Mouse (Mus musculus) intestine, embryonic 16.5 days (tissue): Measurements from ENCODE around the gene Zbtb14. TPM values are rescaled to one million over a fixed set of nuclear protein-coding genes. Genes with fewer than 3 reads are reported as not detected.
A peak's percentile ranks its signal among the peaks of the same experiment; 100 is the strongest.

Source experiments
- ATAC-seq: fragments of 200-750 bp; cut with Nextera tagmentation; 2 replicates; pipeline ENCODE4 v1.8.0; 2017; ENCODE audit warnings: moderate TSS enrichment, moderate library complexity
- H3K27ac ChIP-seq: fragments of 300-500 bp; sonication (generic); 2 replicates; pipeline ENCODE4 v1.5.1; 2014; ENCODE audit warnings: mild to moderate bottlenecking, low read length
- H3K27me3 ChIP-seq: fragments of 300-500 bp; sonication (generic); replicated peaks from 2 replicates; pipeline ENCODE4 v1.6.1; 2014; ENCODE audit warnings: low read length, control low read depth, mixed read lengths; ENCODE audit not compliant: control insufficient read depth, insufficient read depth
- H3K36me3 ChIP-seq: fragments of 300-500 bp; sonication (generic); 2 replicates; pipeline ENCODE4 v1.6.1; 2014; ENCODE audit warnings: low read length, control low read depth; ENCODE audit not compliant: control insufficient read depth, insufficient read depth
- H3K4me1 ChIP-seq: fragments of 300-500 bp; sonication (generic); 2 replicates; pipeline ENCODE4 v1.6.1; 2014; ENCODE audit warnings: low read length, control low read depth, mixed read lengths; ENCODE audit not compliant: control insufficient read depth, insufficient read depth
- H3K4me2 ChIP-seq: fragments of 300-500 bp; sonication (generic); 2 replicates; pipeline ENCODE4 v1.6.1; 2014; ENCODE audit warnings: low read depth, low read length, control low read depth
- H3K4me3 ChIP-seq: fragments of 300-500 bp; sonication (generic); 2 replicates; pipeline ENCODE4 v1.5.1; 2014; ENCODE audit warnings: mild to moderate bottlenecking, low read length
- H3K9ac ChIP-seq: fragments of 300-500 bp; sonication (generic); 2 replicates; pipeline ENCODE4 v1.6.1; 2014; ENCODE audit warnings: low read depth, low read length
- H3K9me3 ChIP-seq: fragments of 300-500 bp; sonication (generic); 2 replicates; pipeline ENCODE4 v1.6.1; 2016; ENCODE audit warnings: low read length, control low read depth; ENCODE audit not compliant: control insufficient read depth
- WGBS: fragments of 180-500 bp; shearing (Covaris S2); extraction: QIAGEN DNeasy Blood & Tissue Kit; methylation state at CpG from one replicate; pipeline ENCODE4 v1.1.7; 2014; 5-methylcytosine and 5-hydroxymethylcytosine counted together
- polyA plus RNA-seq: library from polyadenylated mRNA; unstranded; fragments of >200 nt; fragmentation: Nextera tagmentation; extraction: Ambion mirVana; gene quantifications from 2 replicates; pipeline ENCODE4 v1.2.1, GENCODE M21; 2015

Zbtb14 gene
- polyA plus RNA-seq, 1 experiment from 2014 or later = 11.9 TPM

GRCm38 (mm10) chr17:69438990-69439491, 56.2 kb downstream of the Zbtb14 start, which contains the start of gene Akain1:
Gene Akain1 (plus strand): TSS chr17:69439326.
- peak within 1 kb of the TSS; percentile 85 for H3K4me2 ChIP-seq
- H3K27me3 ChIP-seq = peaks cover 20% of the 10 kb centered on the region
- H3K4me3 ChIP-seq = peak within 1 kb of the TSS; percentile 46
- no peaks in the 10 kb centered on the region for H3K36me3 ChIP-seq
- H3K9ac ChIP-seq = no peak within 1 kb of the TSS
- peak; percentile 99 for ATAC-seq
- no peak within 1 kb of the TSS for H3K27ac ChIP-seq
- H3K4me1 ChIP-seq = peaks cover 11% of the 10 kb centered on the region
- under 1% methylated on average over 44 of the region's 44 CpGs for WGBS
- H3K9me3 ChIP-seq = no peaks in the 10 kb centered on the region

GRCm38 (mm10) chr17:69439571-69440480, 57.0 kb downstream of the Zbtb14 start:
- no peaks in the 10 kb centered on the region for H3K36me3 ChIP-seq
- peaks cover 11% of the 10 kb centered on the region for H3K4me1 ChIP-seq
- no peaks in the 10 kb centered on the region for H3K9me3 ChIP-seq
- peak overlapping the region; percentile 46 for H3K4me3 ChIP-seq
- ATAC-seq = peak; percentile 39
- H3K27ac ChIP-seq = no peak overlapping the region
- H3K27me3 ChIP-seq = peaks cover 20% of the 10 kb centered on the region
- no peak overlapping the region for H3K9ac ChIP-seq
- peak overlapping the region; percentile 85 for H3K4me2 ChIP-seq
- 1% methylated on average over 49 of the region's 52 CpGs for WGBS

Other genes with a start within 250 kb of the Zbtb14 start
- not detected in 2 replicates for gene Akain1, start 56.3 kb downstream of the Zbtb14 start, polyA plus RNA-seq